Mouse (Mus musculus) midbrain, embryonic 16.5 days (tissue): ENCODE data around the gene Slc35f3. TPM values are rescaled to one million over a fixed set of nuclear protein-coding genes. Genes with fewer than 3 reads are reported as not detected.

Source experiments
- ATAC-seq: fragments of 200-750 bp; cut with Nextera tagmentation; 2 replicates; pipeline ENCODE4 v1.8.0; 2017; ENCODE audit warnings: moderate TSS enrichment
- H3K27ac ChIP-seq: fragments of 300-500 bp; sonication (generic); 2 replicates; pipeline ENCODE4 v1.5.1; 2014; ENCODE audit warnings: mild to moderate bottlenecking, low read length, mixed read lengths
- H3K27me3 ChIP-seq: fragments of 300-500 bp; sonication (generic); 2 replicates; pipeline ENCODE4 v1.6.1; 2014; ENCODE audit warnings: low read depth, low read length, mixed read lengths; ENCODE audit not compliant: control insufficient read depth, insufficient read depth
- H3K36me3 ChIP-seq: fragments of 300-500 bp; sonication (generic); 2 replicates; pipeline ENCODE4 v1.6.1; 2014; ENCODE audit warnings: mild to moderate bottlenecking, low read length, moderate library complexity, mixed read lengths; ENCODE audit not compliant: control insufficient read depth, insufficient read depth
- H3K4me1 ChIP-seq: fragments of 300-500 bp; sonication (generic); 2 replicates; pipeline ENCODE4 v1.6.1; 2014; ENCODE audit warnings: mild to moderate bottlenecking, low read length, mixed read lengths; ENCODE audit not compliant: control insufficient read depth, insufficient read depth
- H3K4me2 ChIP-seq: fragments of 300-500 bp; sonication (generic); 2 replicates; pipeline ENCODE4 v1.6.1; 2014; ENCODE audit warnings: mild to moderate bottlenecking, low read length, mixed read lengths
- H3K4me3 ChIP-seq: fragments of 300-500 bp; sonication (generic); 2 replicates; pipeline ENCODE4 v1.5.1; 2014; ENCODE audit warnings: low read depth, mild to moderate bottlenecking, low read length, moderate library complexity, mixed read lengths
- H3K9ac ChIP-seq: fragments of 300-500 bp; sonication (generic); 2 replicates; pipeline ENCODE4 v1.6.1; 2014; ENCODE audit warnings: low read depth, low read length, mixed read lengths
- H3K9me3 ChIP-seq: fragments of 300-500 bp; sonication (generic); replicated peaks from 2 replicates; pipeline ENCODE4 v1.6.1; 2014; ENCODE audit warnings: mild to moderate bottlenecking, low read length, mixed read lengths; ENCODE audit not compliant: control insufficient read depth, poor library complexity, severe bottlenecking
- WGBS: fragments of 180-500 bp; shearing (Covaris S2); extraction: QIAGEN DNeasy Blood & Tissue Kit; methylation state at CpG from one replicate; pipeline ENCODE4 v1.1.7; 2014; 5-methylcytosine and 5-hydroxymethylcytosine counted together
- polyA plus RNA-seq: library from polyadenylated mRNA; unstranded; fragments of >200 nt; fragmentation: Nextera tagmentation; extraction: Ambion mirVana; gene quantifications from 2 replicates; pipeline ENCODE4 v1.2.1, GENCODE M21; 2015

Slc35f3 gene
- polyA plus RNA-seq: 2.0 and 2.5 TPM in 2 replicates

DNA sequence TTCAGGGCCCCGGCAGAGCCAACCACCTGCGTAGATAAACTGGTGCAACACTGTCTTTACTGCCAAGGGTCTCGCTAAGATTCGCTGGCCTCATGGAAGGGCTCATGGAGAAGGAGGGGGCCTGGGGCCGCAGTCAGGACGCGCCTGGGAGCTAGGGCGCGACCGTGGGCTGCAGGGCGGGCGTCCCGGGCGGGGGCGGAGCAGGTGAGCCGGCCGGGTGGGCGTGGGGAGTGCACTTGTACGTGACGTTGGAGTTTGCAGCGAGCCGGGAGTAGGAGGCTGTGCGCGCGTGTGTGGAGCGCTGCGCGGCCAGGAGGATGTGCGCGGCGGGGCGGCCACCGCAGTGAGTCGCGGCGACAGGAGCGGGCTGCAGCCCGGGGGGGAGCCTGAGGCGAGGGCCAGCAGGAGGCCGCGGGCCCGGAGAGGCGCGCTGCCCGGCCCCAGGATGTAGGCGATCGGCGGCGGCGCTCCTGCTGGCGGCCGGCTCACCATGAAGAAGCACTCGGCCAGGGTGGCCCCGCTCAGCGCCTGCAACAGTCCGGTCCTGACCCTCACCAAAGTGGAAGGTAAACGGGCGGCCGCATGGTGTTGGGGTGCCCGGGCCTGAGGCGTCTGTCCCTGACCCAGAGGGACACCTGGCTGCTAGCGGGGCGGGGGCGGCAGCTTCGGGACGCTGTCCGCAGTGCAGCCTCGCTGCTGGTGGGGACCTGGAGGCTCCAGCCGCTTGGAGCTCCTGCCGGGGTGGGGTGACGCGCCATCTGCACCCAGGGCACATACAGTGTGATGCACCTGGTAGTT is at the start of gene Slc35f3:
Gene Slc35f3 (plus strand): TSS at position 263 of the 798 bp plus-strand sequence.
- Histone ChIP-seq H3K9me3 (no peaks in the 10 kb centered on the region), H3K27me3 (peaks cover 4% of the 10 kb centered on the region; the same call in 1 of the 2 replicates), H3K27ac (0 out of 2 replicates have a peak within 1 kb of the TSS, but pooled peaks have one; percentile 52), H3K36me3 (no peaks in the 10 kb centered on the region), H3K4me2 (peak within 1 kb of the TSS; percentile 99), H3K9ac (peak within 1 kb of the TSS; percentile 70), H3K4me1 (peaks cover 3% of the 10 kb centered on the region), H3K4me3 (peak within 1 kb of the TSS; percentile 63)
- WGBS: 2% methylated on average over 49 of the region's 72 CpGs
- peak; percentile 90 for ATAC-seq

DNA sequence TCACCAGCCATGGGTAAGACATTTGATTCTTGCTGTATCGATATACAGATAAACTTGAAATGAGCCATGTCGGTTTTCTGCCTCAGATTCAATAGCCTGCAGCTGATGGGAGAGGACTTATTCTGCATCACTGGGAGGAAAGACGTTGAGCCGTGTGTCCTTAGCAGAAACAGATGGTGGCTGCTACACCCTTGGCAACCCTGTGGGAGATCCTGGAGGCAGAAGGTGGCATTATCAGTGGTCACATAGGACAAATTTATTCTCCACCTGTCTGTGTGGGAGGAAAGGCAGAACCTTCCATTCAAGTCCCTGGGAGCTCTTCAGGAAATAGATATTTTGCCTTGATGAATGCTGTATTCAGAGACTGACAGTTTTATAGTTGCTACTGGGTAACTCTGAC is 47.9 kb upstream of the Slc35f3 start:
- Histone ChIP-seq H3K9me3 (no peaks in the 10 kb centered on the region), H3K4me1 (no peaks in the 10 kb centered on the region), H3K36me3 (no peaks in the 10 kb centered on the region), H3K4me3 (no peak overlapping the region), H3K27ac (no peak overlapping the region), H3K4me2 (no peak overlapping the region), H3K27me3 (peaks cover 6% of the 10 kb centered on the region; the same call in 1 of the 2 replicates), H3K9ac (no peak overlapping the region)
- 73% methylated on average over 4 of the region's 4 CpGs for WGBS
- no peak for ATAC-seq

DNA sequence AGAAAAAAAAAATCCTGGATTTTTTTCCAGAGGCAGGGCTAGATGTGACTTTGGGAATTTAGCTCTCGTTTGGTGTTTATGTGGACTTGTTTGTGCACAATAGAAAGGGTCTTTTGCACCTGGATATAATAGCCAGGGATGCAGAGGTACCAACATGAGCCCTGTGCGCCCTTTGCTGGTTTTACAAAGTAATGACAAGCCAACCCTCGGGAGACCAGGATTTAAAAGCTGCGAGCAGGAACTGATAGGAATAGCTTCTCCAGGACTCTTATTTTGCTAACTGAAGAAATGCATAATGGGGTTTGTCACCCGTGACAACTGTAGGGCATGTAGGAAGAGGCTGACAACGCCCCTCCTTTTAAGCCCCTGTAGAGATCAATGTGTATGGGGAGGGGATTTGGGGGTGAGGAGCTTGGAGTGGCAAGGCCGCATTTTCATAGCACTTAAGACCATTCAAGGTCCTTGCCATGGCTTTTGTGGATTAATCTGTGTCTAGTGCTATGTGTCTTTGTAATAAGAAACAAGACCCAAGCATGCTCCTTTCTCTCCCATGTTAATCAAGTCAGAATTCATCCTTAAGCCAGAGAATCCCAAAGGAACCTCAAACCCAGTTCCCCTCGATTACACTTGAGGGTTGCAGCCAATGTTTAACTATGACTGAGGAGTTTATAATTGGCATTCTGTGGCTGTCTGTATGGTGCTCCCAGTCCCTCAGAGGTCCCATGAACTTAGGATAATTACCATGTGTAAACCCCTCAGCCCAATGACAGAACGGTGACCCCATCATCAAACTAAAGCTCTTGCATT is 41.6 kb upstream of the Slc35f3 start:
- Histone ChIP-seq H3K27me3 (peaks cover 12% of the 10 kb centered on the region; the same call in 1 of the 2 replicates), H3K9me3 (no peaks in the 10 kb centered on the region), H3K9ac (no peak overlapping the region), H3K4me3 (no peak overlapping the region), H3K4me2 (no peak overlapping the region), H3K27ac (no peak overlapping the region), H3K4me1 (peaks cover 9% of the 10 kb centered on the region), H3K36me3 (no peaks in the 10 kb centered on the region)
- ATAC-seq: no peak
- WGBS: 6% methylated on average over 9 of the region's 9 CpGs

DNA sequence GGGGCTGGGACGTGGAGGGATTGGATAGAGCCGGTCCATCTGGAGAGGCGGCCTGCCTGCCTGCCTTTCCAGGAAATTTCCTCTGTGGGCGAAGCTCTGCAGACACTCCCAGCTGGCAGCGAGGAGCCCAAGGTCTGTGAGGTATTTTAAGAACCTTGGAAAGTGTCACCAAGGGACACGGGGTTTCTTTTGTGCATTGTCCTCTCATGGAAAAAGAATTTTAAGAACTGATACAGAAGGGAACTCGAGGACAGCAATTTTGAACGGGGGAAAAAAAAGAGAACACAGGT is 41.0 kb upstream of the Slc35f3 start:
- 23% methylated on average over 8 of the region's 8 CpGs for WGBS

DNA sequence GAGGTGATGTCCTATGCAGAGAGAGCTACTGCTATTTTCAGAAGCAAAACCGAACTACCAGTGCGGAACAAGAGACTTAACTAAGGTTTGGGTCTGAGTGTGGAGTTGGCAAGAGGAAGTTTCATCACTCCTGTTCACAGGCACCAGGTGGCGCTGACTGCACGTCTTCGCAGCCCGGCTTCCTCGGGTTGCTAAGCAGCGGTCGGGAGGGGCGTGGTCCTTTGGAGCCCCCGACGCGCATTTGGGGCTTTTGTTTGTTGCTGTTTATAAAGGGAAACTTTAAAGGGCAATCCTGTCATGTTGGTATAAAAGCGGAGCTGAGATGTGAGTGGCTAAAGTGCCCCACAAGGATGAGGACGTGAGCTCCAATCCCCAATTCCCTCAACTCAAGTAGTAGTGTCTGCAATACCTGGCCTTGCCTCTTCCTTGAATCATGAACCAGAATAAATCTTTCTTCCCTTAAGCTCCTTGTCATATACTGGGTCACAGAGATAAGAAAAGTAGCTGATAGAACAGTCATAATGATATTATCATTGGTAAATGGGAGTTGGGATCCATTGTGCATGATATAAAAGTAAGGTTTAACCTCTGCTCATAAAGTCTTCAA is 40.1 kb upstream of the Slc35f3 start:
- WGBS: 4% methylated on average over 15 of the region's 15 CpGs
- Histone ChIP-seq H3K4me2 (peak overlapping the region; percentile 55), H3K27me3 (peaks cover 12% of the 10 kb centered on the region; the same call in 1 of the 2 replicates), H3K9me3 (no peaks in the 10 kb centered on the region), H3K4me3 (peak overlapping the region; percentile 24), H3K4me1 (peaks cover 9% of the 10 kb centered on the region), H3K27ac (no peak overlapping the region), H3K9ac (no peak overlapping the region), H3K36me3 (no peaks in the 10 kb centered on the region)
- peak; percentile 68 for ATAC-seq

More for the DNA sequence above, 41.0 kb upstream of the Slc35f3 start:
- H3K4me3 ChIP-seq: no peak overlapping the region
- ATAC-seq: no peak
- H3K27ac ChIP-seq: no peak overlapping the region
- no peaks in the 10 kb centered on the region for H3K9me3 ChIP-seq
- peaks cover 12% of the 10 kb centered on the region; the same call in 1 of the 2 replicates for H3K27me3 ChIP-seq
- H3K4me2 ChIP-seq: no peak overlapping the region
- no peaks in the 10 kb centered on the region for H3K36me3 ChIP-seq
- H3K9ac ChIP-seq: no peak overlapping the region
- H3K4me1 ChIP-seq: peaks cover 9% of the 10 kb centered on the region

DNA sequence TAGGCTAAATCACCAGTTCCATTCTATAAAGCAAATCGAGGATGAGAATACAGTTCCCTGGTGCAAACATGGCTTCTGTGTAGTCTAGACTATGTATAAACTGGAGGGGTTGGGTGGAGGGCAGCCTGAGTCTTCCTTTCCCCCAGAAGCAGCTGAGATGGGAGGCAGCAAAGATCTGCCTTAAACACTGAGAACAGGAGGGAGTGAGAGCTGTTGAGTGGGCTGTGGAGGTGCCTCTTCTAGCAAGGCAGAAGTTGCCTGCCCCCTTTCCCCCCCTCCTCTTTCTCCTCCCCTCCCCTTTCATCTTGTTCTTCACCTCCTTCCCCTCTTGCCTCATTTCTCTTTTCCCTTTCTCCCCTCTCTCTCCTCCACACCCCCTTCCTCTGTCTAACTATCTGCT is 33.2 kb upstream of the Slc35f3 start:
- ATAC-seq: no peak
- no peak overlapping the region for H3K4me2 ChIP-seq
- H3K4me3 ChIP-seq: no peak overlapping the region
- no peaks in the 10 kb centered on the region for H3K36me3 ChIP-seq
- no peak overlapping the region for H3K27ac ChIP-seq
- no peak overlapping the region for H3K9ac ChIP-seq
- WGBS: 77% methylated on average over 1 of the region's 1 CpGs
- no peaks in the 10 kb centered on the region for H3K4me1 ChIP-seq
- no peaks in the 10 kb centered on the region; the same call in 1 of the 2 replicates for H3K27me3 ChIP-seq
- H3K9me3 ChIP-seq: no peaks in the 10 kb centered on the region

DNA sequence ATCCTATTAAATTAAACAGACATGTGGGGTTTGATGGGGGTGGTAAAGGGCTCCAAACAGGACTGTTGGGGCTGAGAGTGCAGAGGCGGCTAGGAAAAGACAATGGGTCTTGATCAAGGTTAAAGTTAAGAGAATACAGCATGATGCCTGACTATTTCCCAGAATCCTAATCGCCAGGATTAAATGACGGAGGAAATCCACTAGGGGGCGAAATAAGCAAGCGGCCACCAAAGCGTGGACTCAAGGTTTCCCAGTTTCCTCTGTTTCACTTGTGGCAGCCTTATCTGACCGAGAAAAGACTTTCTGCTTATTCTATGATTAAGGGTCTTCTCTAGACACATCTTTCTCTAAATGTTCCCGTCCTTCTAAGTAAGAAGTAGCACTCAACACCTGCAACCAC is 31.2 kb upstream of the Slc35f3 start:
- Histone ChIP-seq H3K9ac (no peak overlapping the region), H3K4me3 (no peak overlapping the region), H3K4me1 (no peaks in the 10 kb centered on the region), H3K27me3 (no peaks in the 10 kb centered on the region; the same call in 1 of the 2 replicates), H3K4me2 (no peak overlapping the region), H3K9me3 (no peaks in the 10 kb centered on the region), H3K27ac (no peak overlapping the region), H3K36me3 (no peaks in the 10 kb centered on the region)
- no peak for ATAC-seq
- WGBS: 32% methylated on average over 8 of the region's 8 CpGs

DNA sequence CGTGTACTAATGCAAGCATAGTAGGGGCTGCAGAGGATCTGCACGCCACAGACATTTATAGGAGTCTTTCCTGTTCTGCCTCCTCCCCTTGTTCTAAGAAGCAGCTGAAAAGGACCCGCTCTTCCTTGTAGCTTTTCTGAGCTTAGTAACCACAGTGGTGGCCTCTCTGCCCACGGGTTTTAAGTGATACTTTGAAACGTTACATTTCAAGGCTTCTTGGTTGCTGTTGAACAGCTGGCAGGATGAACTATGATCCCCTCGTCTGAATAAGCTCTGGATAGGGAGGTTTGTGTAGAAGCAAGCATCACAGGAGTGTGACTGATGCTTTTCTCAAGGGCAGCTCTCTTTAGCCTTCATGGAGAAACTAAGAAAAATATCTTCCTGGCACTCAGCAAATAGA is 28.6 kb upstream of the Slc35f3 start:
- Histone ChIP-seq H3K36me3 (no peaks in the 10 kb centered on the region), H3K9ac (no peak overlapping the region), H3K4me2 (no peak overlapping the region), H3K27ac (no peak overlapping the region), H3K4me3 (no peak overlapping the region), H3K27me3 (no peaks in the 10 kb centered on the region), H3K4me1 (no peaks in the 10 kb centered on the region), H3K9me3 (no peaks in the 10 kb centered on the region)
- ATAC-seq: no peak
- WGBS: 47% methylated on average over 6 of the region's 6 CpGs
